Mouse (Mus musculus): Measurements from ENCODE around the gene Setd7. TPM values are rescaled to one million over a fixed set of nuclear protein-coding genes. Genes with fewer than 3 reads are reported as not detected.

Gene Setd7
- total and polyA plus RNA-seq, 2 experiments from 2014 or later = 2.5 to 54.7 TPM

DNA sequence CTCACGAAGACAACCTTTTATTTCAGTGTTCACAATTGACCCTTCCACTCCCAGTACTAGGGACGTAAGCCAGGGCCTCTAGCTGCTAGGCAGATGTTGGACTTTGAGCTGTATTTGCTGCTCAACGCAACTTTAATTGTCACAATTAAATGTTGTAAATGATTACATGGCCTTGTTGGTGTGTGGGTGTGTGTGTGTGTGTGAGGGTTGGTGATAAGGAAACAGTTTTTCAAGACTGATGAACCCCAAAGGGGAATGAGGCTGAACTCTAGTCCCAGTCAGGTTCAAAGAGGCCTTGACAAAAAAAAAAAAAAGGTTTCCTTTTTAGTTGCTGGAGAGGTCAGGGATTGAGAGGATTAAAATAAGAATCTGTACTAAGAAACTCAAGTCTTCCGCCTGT lies 43.2 kb downstream of the Setd7 start:
- H3K4me3 ChIP-seq (ENCODE audit: low read depth, low read length) = no peak overlapping the region
- H3K9ac ChIP-seq (replicated peaks; ENCODE audit: low read depth, low read length) = no peak overlapping the region
- TF ChIP-seq CTCF (IDR thresholded peaks at IDR 0.05; ENCODE audit: low read depth) (no peak), EP300 (IDR thresholded peaks at IDR 0.05; ENCODE audit: low read depth) (no peak)
- H3K27ac ChIP-seq (ENCODE audit: low read depth) = no peak overlapping the region
- DNase-seq (ENCODE audit: low spot score) = no peak
- H3K9me3 ChIP-seq (replicated peaks; ENCODE audit: control insufficient read depth, low read length) = no peaks in the 10 kb centered on the region
- no peaks in the 10 kb centered on the region for H3K27me3 ChIP-seq (ENCODE audit: control insufficient read depth, insufficient read depth, low read length)
- peaks cover 51% of the 10 kb centered on the region for H3K36me3 ChIP-seq (replicated peaks; ENCODE audit: control insufficient read depth, insufficient read depth, low read length)
- no peak for ATAC-seq (ENCODE audit: insufficient read depth, low read depth)
- WGBS = 82% methylated on average over 4 of the region's 4 CpGs
- no peak overlapping the region for H3K4me2 ChIP-seq (ENCODE audit: low read depth, low read length)
- H3K4me1 ChIP-seq (ENCODE audit: control insufficient read depth, insufficient read depth) = no peaks in the 10 kb centered on the region

DNA sequence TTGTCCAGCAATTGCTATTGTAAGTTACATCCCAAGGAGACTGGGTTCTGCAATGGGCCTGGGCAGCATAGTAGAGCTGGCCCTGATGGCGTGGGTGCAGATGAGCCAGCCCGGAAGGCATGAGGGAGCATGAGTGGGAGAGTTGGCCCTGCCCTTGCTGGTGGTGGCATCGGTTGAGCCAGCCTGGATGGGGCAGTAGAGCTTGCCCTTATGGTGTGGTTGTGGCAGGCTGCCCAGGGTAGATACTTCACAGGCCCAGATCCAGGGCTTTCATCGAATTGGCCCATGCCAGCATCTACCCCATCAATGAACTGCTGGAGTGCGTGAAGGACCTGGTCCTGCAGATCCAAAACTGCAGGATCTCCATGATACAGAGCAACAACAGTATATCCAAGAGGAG lies 48.7 kb downstream of the Setd7 start:
- H3K27ac ChIP-seq (ENCODE audit: low read depth) = no peak overlapping the region
- no peaks in the 10 kb centered on the region for H3K9me3 ChIP-seq (replicated peaks; ENCODE audit: control insufficient read depth, low read length)
- no peak for DNase-seq (ENCODE audit: low spot score)
- no peaks in the 10 kb centered on the region for H3K27me3 ChIP-seq (ENCODE audit: control insufficient read depth, insufficient read depth, low read length)
- WGBS = 76% methylated on average over 5 of the region's 5 CpGs
- H3K4me3 ChIP-seq (ENCODE audit: low read depth, low read length) = no peak overlapping the region
- TF ChIP-seq EP300 (IDR thresholded peaks at IDR 0.05; ENCODE audit: low read depth) (no peak), CTCF (IDR thresholded peaks at IDR 0.05; ENCODE audit: low read depth) (no peak)
- no peak for ATAC-seq (ENCODE audit: insufficient read depth, low read depth)
- 0 out of 2 replicates have a peak, but pooled peaks cover 11% of the 10 kb centered on the region for H3K36me3 ChIP-seq (replicated peaks; ENCODE audit: control insufficient read depth, insufficient read depth, low read length)
- H3K4me1 ChIP-seq (ENCODE audit: control insufficient read depth, insufficient read depth) = no peaks in the 10 kb centered on the region
- H3K9ac ChIP-seq (replicated peaks; ENCODE audit: low read depth, low read length) = no peak overlapping the region
- no peak overlapping the region for H3K4me2 ChIP-seq (ENCODE audit: low read depth, low read length)

DNA sequence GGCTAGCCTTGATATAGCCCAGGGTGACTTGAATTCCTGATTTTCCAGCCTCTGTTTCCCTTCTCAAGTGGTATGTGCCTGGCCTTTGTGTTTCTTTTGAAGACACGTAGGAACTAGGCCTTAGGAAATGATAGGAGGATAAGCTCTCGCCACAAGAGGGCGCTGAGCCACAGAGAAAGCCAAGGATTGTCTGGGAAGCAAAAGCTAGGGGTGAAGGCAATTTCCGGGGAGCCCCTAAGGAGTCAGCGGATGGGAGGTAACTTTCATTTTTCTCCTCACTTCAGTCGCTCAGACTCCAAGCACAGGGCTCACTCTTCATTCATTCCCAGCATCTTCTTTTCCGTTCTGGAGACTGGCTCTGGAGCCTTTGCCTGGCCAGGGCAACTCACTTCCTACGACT lies 49.8 kb downstream of the Setd7 start:
- Histone ChIP-seq H3K4me3 (ENCODE audit: low read depth, low read length) (0 out of 2 replicates have a peak overlapping the region, but pooled peaks have one; percentile 3), H3K27ac (ENCODE audit: low read depth) (no peak overlapping the region), H3K4me2 (ENCODE audit: low read depth, low read length) (peak overlapping the region; percentile 26), H3K4me1 (ENCODE audit: control insufficient read depth, insufficient read depth) (no peaks in the 10 kb centered on the region), H3K36me3 (replicated peaks; ENCODE audit: control insufficient read depth, insufficient read depth, low read length) (0 out of 2 replicates have a peak, but pooled peaks cover 5% of the 10 kb centered on the region), H3K9me3 (replicated peaks; ENCODE audit: control insufficient read depth, low read length) (no peaks in the 10 kb centered on the region), H3K27me3 (ENCODE audit: control insufficient read depth, insufficient read depth, low read length) (no peaks in the 10 kb centered on the region), H3K9ac (replicated peaks; ENCODE audit: low read depth, low read length) (no peak overlapping the region)
- peak; percentile 57; the same call in 1 of the 2 replicates for ATAC-seq (ENCODE audit: insufficient read depth, low read depth)
- peak; percentile 62 for DNase-seq (ENCODE audit: low spot score)
- TF ChIP-seq EP300 (IDR thresholded peaks at IDR 0.05; ENCODE audit: low read depth) (no peak), CTCF (IDR thresholded peaks at IDR 0.05; ENCODE audit: low read depth) (peak; percentile 89)
- WGBS = 17% methylated on average over 8 of the region's 8 CpGs

DNA sequence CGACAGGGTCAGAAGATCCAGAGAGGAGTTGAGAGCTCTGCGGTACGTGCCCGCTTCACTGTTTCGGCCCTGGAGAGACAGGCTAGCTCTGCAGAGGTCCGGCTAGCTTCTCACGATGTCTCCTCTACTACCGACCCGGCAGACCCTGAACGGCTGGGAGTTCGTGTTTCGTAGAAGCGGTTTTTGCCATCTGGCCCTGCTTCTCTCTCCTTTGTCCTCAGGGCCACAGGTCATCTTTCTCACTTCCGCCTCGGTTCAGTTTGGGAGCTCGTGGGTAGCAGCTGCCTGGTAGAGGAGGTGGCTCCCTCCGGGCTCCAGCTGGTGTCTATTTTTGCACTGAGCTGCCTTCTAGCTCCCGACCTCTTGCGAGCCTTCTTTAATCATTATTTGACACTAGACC lies 55.2 kb downstream of the Setd7 start:
- Histone ChIP-seq H3K4me2 (ENCODE audit: low read depth, low read length) (no peak overlapping the region), H3K9me3 (replicated peaks; ENCODE audit: control insufficient read depth, low read length) (no peaks in the 10 kb centered on the region), H3K27ac (ENCODE audit: low read depth) (no peak overlapping the region), H3K9ac (replicated peaks; ENCODE audit: low read depth, low read length) (no peak overlapping the region), H3K27me3 (ENCODE audit: control insufficient read depth, insufficient read depth, low read length) (no peaks in the 10 kb centered on the region), H3K36me3 (replicated peaks; ENCODE audit: control insufficient read depth, insufficient read depth, low read length) (no peaks in the 10 kb centered on the region), H3K4me1 (ENCODE audit: control insufficient read depth, insufficient read depth) (no peaks in the 10 kb centered on the region), H3K4me3 (ENCODE audit: low read depth, low read length) (no peak overlapping the region)
- no peak for ATAC-seq (ENCODE audit: insufficient read depth, low read depth)
- WGBS = 60% methylated on average over 19 of the region's 19 CpGs
- DNase-seq (ENCODE audit: low spot score) = no peak
- TF ChIP-seq EP300 (IDR thresholded peaks at IDR 0.05; ENCODE audit: low read depth) (no peak), CTCF (IDR thresholded peaks at IDR 0.05; ENCODE audit: low read depth) (no peak)

DNA sequence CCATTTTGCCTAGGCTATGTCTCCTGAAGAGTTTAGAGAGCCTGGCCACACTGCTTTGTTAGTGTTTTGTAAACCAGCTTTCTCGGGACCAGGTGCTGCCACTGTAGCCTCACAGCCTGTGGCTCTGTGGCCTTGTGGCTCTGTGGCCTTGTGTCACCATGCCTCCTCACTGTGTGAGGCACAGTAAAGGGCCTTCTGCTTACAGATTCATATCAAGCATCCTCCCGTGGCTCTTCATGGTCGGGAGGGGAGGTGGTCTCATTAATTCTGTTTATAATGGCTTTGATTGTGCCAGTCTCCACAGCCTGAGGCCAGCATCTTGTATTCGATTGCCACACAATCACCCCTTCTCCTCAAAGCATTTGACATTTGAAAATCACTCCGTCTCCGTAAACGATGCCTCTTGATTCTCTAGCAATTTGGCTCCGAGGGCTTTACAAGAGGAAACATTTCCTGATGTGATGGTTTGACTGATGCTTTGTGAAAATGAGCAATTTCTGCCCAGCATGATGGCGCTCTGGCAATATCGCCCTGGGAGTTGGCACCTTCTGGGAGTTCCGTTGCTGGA lies 56.2 kb downstream of the Setd7 start:
- WGBS = 80% methylated on average over 11 of the region's 11 CpGs

DNA sequence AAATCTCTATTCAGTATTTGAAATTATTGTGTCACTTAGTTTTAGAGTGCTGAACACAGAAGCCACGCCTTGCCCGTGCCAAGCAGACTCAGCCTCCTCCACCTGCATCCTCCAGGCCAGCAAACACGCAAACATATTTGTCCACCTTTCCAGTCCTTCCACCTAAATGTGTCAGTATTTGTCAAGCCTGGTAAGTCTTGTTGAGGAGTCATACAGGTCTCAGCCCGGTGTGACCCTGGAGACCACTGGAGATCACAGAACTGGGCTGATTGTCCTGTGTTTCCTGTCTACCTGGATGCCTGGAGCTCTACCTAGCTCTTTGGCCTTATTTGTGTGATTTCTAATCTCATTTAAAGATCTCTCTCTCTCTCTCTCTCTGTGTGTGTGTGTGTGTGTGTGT lies 60.8 kb downstream of the Setd7 start:
- no peaks in the 10 kb centered on the region for H3K9me3 ChIP-seq (replicated peaks; ENCODE audit: control insufficient read depth, low read length)
- no peak overlapping the region for H3K9ac ChIP-seq (replicated peaks; ENCODE audit: low read depth, low read length)
- H3K27ac ChIP-seq (ENCODE audit: low read depth) = no peak overlapping the region
- no peaks in the 10 kb centered on the region for H3K27me3 ChIP-seq (ENCODE audit: control insufficient read depth, insufficient read depth, low read length)
- WGBS = 91% methylated on average over 4 of the region's 4 CpGs
- H3K4me2 ChIP-seq (ENCODE audit: low read depth, low read length) = no peak overlapping the region
- DNase-seq (ENCODE audit: low spot score) (no peak), ATAC-seq (ENCODE audit: insufficient read depth, low read depth) (no peak)
- H3K4me1 ChIP-seq (ENCODE audit: control insufficient read depth, insufficient read depth) = no peaks in the 10 kb centered on the region
- H3K36me3 ChIP-seq (replicated peaks; ENCODE audit: control insufficient read depth, insufficient read depth, low read length) = no peaks in the 10 kb centered on the region; the same call in 1 of the 2 replicates
- H3K4me3 ChIP-seq (ENCODE audit: low read depth, low read length) = no peak overlapping the region
- TF ChIP-seq EP300 (IDR thresholded peaks at IDR 0.05; ENCODE audit: low read depth) (no peak), CTCF (IDR thresholded peaks at IDR 0.05; ENCODE audit: low read depth) (no peak)

More for the DNA sequence above, 56.2 kb downstream of the Setd7 start:
- Histone ChIP-seq H3K27me3 (ENCODE audit: control insufficient read depth, insufficient read depth, low read length) (no peaks in the 10 kb centered on the region), H3K36me3 (replicated peaks; ENCODE audit: control insufficient read depth, insufficient read depth, low read length) (no peaks in the 10 kb centered on the region), H3K4me2 (ENCODE audit: low read depth, low read length) (no peak overlapping the region), H3K27ac (ENCODE audit: low read depth) (no peak overlapping the region), H3K9ac (replicated peaks; ENCODE audit: low read depth, low read length) (no peak overlapping the region), H3K9me3 (replicated peaks; ENCODE audit: control insufficient read depth, low read length) (no peaks in the 10 kb centered on the region), H3K4me3 (ENCODE audit: low read depth, low read length) (no peak overlapping the region), H3K4me1 (ENCODE audit: control insufficient read depth, insufficient read depth) (no peaks in the 10 kb centered on the region)
- TF ChIP-seq EP300 (IDR thresholded peaks at IDR 0.05; ENCODE audit: low read depth) (no peak), CTCF (IDR thresholded peaks at IDR 0.05; ENCODE audit: low read depth) (no peak)
- ATAC-seq (ENCODE audit: insufficient read depth, low read depth) (no peak), DNase-seq (ENCODE audit: low spot score) (no peak)

Data from heart, postnatal 0 days (tissue).